Mouse (Mus musculus) hindbrain, embryonic 10.5 days (tissue): ENCODE measurements at regions not wholly inside any gene's neighbourhood (a gene's known extent, or its start where the extent isn't known, plus 50 kb on each side); places are given as distances from the start of the nearest gene placed in this dataset.
A peak's percentile ranks its signal among the peaks of the same experiment; 100 is the strongest.
"Not testable (repeated sequence)": the region's sequence is repeated elsewhere in the genome, so short reads cannot be mapped to it uniquely, and the experiment has no call there.

Source experiments
- DNase-seq: peaks from one replicate; pipeline ENCODE4 v3.0.0-alpha.2; 2017; ENCODE audit warnings: low spot score
- H3K27ac ChIP-seq: fragments of 300-500 bp; sonication (generic); 2 replicates; pipeline ENCODE4 v1.5.1; 2016; ENCODE audit warnings: mild to moderate bottlenecking, moderate library complexity
- H3K27me3 ChIP-seq: fragments of 300-500 bp; sonication (generic); 2 replicates; pipeline ENCODE4 v1.6.1; 2016; ENCODE audit warnings: mild to moderate bottlenecking; ENCODE audit not compliant: poor library complexity, insufficient read depth, severe bottlenecking
- H3K36me3 ChIP-seq: fragments of 300-500 bp; sonication (generic); 2 replicates; pipeline ENCODE4 v1.6.1; 2016; ENCODE audit warnings: mild to moderate bottlenecking, moderate library complexity
- H3K4me1 ChIP-seq: fragments of 300-500 bp; sonication (generic); replicated peaks from 2 replicates; pipeline ENCODE4 v1.6.1; 2016; ENCODE audit warnings: mild to moderate bottlenecking
- H3K4me3 ChIP-seq: fragments of 300-500 bp; sonication (generic); 2 replicates; pipeline ENCODE4 v1.5.1; 2016; ENCODE audit warnings: mild to moderate bottlenecking, moderate library complexity
- H3K9me3 ChIP-seq: fragments of 300-500 bp; sonication (generic); 2 replicates; pipeline ENCODE4 v1.6.1; 2016; ENCODE audit warnings: mild to moderate bottlenecking, moderate library complexity
- WGBS: fragments of 180-500 bp; shearing (Covaris S2); methylation state at CpG from one replicate; pipeline ENCODE4 v1.1.7; 2016; 5-methylcytosine and 5-hydroxymethylcytosine counted together

DNA sequence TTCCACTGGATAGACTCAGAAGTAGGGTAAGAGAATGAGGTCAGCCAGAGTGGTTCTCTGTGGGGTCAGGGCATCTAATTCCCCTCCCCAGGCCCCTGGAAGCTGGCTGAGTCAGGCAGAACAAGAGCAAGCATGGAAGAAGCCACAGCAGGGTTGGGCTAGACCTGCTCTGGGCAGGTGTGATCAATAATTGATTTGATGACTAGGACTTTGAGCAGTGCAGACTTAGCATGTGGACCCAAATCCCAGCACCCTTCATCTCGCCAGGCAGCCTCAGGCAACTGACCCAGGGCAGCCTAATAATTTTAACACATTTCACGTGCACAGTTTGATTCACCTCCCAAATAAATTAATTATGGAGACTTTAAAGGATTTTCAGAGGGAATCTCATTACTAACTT lies 67.2 kb downstream of the Qdpr start:
- DNase-seq = no peak
- H3K36me3 ChIP-seq = no peaks in the 10 kb centered on the region
- 81% methylated on average over 2 of the region's 2 CpGs for WGBS

DNA sequence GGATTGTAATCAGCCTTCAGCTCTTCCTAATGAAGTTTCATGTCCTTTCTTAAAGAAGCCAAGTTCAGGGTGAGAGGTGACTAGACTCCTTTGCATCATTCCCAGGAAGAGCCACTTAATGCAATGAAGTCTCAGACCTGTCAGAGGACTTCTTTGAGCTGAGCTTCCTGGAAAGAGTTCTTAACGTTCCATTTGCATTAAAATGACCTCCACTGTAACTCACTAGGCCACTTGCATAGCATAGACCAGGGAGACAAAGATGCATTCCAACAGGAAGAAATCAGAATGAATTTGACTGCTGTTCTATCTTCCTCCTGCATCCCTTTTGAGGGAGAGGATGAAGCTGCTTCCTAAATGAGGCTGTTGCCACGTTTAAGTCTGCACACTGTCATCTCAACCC lies 71.5 kb downstream of the Qdpr start:
- Histone ChIP-seq H3K27ac (no peak overlapping the region), H3K4me1 (no peaks in the 10 kb centered on the region), H3K36me3 (no peaks in the 10 kb centered on the region), H3K4me3 (no peak overlapping the region), H3K27me3 (no peaks in the 10 kb centered on the region), H3K9me3 (no peaks in the 10 kb centered on the region)
- no peak for DNase-seq
- 15% methylated on average over 2 of the region's 2 CpGs for WGBS

More for the DNA sequence above, 67.2 kb downstream of the Qdpr start:
- Histone ChIP-seq H3K9me3 (no peaks in the 10 kb centered on the region), H3K4me3 (no peak overlapping the region), H3K4me1 (no peaks in the 10 kb centered on the region), H3K27me3 (no peaks in the 10 kb centered on the region), H3K27ac (no peak overlapping the region)

DNA sequence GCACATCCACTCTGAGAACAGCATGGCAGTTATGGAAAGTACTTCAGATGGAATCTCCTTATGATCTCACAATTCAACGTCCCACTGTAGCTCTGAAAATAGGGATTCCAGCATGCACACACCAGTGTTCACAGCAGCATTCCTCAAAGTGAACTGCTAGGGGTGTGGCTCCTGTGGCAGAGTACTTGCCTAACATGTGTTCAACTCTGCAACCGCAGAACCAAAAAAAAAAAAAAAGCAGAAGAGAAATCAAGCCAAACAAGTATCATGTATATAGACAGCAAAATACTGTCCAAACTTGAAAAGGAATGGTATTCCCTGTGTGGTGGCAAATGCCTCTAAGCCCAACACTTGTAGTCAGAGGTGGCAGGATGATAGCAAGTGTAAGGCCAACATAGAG lies 77.0 kb downstream of the Qdpr start:
- H3K27me3 ChIP-seq = no peaks in the 10 kb centered on the region
- no peak overlapping the region for H3K4me3 ChIP-seq
- no peaks in the 10 kb centered on the region for H3K36me3 ChIP-seq
- no peaks in the 10 kb centered on the region for H3K9me3 ChIP-seq
- no peak for DNase-seq
- 86% methylated on average over 2 of the region's 2 CpGs for WGBS
- H3K27ac ChIP-seq = no peak overlapping the region
- H3K4me1 ChIP-seq = no peaks in the 10 kb centered on the region

DNA sequence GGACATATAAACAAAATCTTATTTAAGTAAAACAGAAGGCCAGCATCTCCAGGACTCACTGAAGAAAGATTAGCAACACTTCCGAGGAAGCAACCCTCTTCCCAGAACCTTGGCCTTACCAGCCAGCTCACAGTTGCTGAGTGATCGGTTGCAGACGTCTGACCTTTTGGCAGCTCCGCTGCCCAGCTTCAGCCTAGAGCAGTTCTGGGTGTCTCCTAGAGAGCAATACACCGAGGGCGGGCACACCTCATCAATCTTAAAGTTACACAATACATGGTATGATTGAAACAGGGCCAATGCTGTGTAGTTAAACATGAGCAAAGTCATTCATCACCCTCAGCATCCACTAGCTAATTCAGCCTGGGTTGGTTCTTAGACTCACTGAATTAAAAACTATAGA lies 81.6 kb downstream of the Qdpr start:
- H3K27ac ChIP-seq = no peak overlapping the region
- H3K27me3 ChIP-seq = no peaks in the 10 kb centered on the region
- DNase-seq = peak; percentile 10
- H3K9me3 ChIP-seq = no peaks in the 10 kb centered on the region
- H3K36me3 ChIP-seq = no peaks in the 10 kb centered on the region
- H3K4me1 ChIP-seq = no peaks in the 10 kb centered on the region
- 68% methylated on average over 6 of the region's 6 CpGs for WGBS
- no peak overlapping the region for H3K4me3 ChIP-seq

DNA sequence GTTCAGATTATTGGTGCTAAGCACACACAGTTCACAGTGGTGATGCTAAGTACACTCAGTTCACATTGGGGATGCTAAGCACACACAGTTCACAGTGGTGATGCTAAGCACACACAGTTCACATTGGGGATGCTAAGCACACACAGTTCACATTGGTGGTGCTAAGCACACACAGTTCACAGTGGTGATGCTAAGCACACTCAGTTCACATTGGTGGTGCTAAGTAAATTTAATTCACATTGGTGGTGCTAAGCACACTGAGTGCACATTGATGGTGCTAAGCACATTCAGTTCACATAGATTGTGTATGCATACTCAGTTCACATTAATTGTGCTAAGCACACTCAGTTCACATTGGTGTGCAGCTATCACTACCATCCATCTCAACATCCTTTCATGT lies 89.8 kb downstream of the Qdpr start:
- Histone ChIP-seq H3K9me3 (no peaks in the 10 kb centered on the region), H3K36me3 (no peaks in the 10 kb centered on the region), H3K4me3 (no peak overlapping the region), H3K4me1 (no peaks in the 10 kb centered on the region), H3K27ac (no peak overlapping the region), H3K27me3 (no peaks in the 10 kb centered on the region)
- no peak for DNase-seq

DNA sequence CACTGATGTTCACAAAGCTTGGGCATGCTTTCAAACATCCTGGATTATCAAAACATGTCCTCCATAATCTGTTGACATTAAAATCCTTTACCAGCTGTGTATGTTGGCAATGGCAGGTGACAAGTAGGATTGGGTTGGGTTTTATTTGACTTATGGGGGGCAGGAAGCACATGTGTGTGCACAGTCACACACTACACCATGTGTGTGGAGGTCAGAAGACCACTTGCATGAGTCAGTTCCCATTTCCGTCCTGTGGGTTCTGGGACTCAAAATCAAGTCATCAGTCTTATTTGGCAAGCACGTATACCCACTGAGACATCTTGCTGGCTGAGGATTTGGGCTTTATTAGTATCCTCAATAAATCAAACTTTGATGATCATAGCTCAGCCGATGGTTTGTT lies 109.6 kb downstream of the Qdpr start:
- WGBS = 88% methylated on average over 3 of the region's 3 CpGs
- Histone ChIP-seq H3K27ac (no peak overlapping the region), H3K36me3 (no peaks in the 10 kb centered on the region), H3K27me3 (no peaks in the 10 kb centered on the region), H3K4me1 (no peaks in the 10 kb centered on the region), H3K4me3 (no peak overlapping the region), H3K9me3 (no peaks in the 10 kb centered on the region)
- DNase-seq = no peak

DNA sequence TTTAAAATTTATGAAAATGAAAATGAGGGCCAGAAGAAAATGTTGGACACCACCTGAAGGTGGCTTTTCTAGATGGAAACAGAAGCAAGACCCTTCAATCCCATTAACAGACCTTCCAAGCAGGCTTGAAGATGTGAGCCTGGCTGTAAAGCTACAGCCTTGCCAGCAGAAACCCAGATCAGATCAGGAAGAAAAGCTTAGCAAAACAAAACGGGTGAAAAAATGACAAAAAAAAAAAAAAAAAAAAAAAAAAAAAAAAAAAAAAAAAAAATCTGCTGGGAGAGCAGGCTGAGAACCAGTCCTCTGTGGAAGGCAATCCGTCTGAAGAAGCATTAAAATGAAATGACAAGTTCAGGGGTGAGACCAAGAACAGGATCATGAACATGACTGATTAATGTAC lies 113.2 kb downstream of the Qdpr start:
- Histone ChIP-seq H3K9me3 (no peaks in the 10 kb centered on the region), H3K36me3 (no peaks in the 10 kb centered on the region), H3K27me3 (no peaks in the 10 kb centered on the region), H3K4me1 (no peaks in the 10 kb centered on the region), H3K4me3 (no peak overlapping the region), H3K27ac (no peak overlapping the region)
- WGBS = 64% methylated on average over 2 of the region's 2 CpGs
- no peak for DNase-seq

DNA sequence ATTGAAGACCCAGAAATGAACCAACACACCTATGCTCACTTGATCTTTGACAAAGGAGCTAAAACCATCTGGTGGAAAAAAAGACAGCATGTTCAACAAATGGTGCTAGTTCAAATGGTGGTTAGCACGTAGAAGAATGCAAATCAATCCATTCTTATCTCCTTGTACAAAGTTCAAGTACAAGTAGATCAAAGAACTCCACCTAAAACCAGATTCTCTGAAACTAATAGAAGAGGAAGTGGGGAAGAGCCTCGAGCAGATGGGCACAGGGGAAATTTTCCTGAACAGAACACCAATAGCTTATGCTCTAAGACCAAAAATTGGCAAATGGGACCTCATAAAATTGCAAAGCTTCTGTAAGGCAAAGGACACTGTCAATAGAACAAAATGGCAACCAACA lies 125.6 kb downstream of the Qdpr start:
- H3K9me3 ChIP-seq, DNase-seq, H3K27me3 ChIP-seq, H3K4me1 ChIP-seq, H3K4me3 ChIP-seq, H3K27ac ChIP-seq, H3K36me3 ChIP-seq: not testable (repeated sequence)
- WGBS = 76% methylated on average over 2 of the region's 2 CpGs

DNA sequence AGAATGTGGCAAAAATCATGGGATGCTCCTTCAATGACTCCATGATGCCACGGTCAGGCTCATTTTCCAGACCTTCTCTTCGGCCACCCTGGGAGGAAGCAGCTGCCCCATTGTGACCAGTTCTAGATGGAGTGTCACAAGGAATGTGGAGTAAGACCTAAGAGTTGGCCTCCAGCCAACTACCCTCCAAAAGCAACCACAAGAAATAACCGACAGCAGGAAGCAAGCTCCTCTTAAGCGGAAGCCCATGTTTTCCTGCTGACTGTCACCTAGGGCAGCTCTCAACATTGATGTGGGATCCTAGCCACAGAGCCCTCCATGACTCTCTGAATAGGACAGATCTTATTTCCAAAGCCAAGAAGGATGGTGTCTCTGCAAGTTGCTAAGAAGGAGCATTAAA lies 126.5 kb downstream of the Qdpr start:
- Histone ChIP-seq H3K9me3 (no peaks in the 10 kb centered on the region), H3K36me3 (no peaks in the 10 kb centered on the region), H3K27ac (no peak overlapping the region), H3K4me1 (no peaks in the 10 kb centered on the region), H3K27me3 (no peaks in the 10 kb centered on the region), H3K4me3 (no peak overlapping the region)
- WGBS = 89% methylated on average over 4 of the region's 4 CpGs
- DNase-seq = no peak

DNA sequence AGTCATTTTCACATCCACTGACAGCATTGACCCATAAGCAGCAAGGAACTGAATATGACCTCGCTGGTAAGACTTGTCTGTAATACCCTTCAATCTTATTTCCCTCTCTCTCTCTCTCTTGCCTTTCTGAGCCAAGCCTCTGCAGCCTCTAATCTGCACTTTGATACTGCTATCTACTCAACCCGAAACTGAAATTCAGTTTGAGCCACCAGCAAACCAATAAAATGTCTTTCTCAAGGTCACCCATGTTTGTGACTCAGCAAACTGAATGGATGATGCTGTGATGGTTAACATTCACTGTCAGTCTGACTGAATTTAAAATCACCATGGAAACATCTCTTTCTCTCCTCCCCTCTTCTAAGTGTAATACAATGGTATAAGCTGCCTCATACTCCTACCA lies 132.0 kb downstream of the Qdpr start:
- Histone ChIP-seq H3K27ac (no peak overlapping the region), H3K9me3 (no peaks in the 10 kb centered on the region), H3K36me3 (no peaks in the 10 kb centered on the region), H3K4me3 (no peak overlapping the region), H3K27me3 (no peaks in the 10 kb centered on the region), H3K4me1 (no peaks in the 10 kb centered on the region)
- 86% methylated on average over 2 of the region's 2 CpGs for WGBS
- DNase-seq = no peak

DNA sequence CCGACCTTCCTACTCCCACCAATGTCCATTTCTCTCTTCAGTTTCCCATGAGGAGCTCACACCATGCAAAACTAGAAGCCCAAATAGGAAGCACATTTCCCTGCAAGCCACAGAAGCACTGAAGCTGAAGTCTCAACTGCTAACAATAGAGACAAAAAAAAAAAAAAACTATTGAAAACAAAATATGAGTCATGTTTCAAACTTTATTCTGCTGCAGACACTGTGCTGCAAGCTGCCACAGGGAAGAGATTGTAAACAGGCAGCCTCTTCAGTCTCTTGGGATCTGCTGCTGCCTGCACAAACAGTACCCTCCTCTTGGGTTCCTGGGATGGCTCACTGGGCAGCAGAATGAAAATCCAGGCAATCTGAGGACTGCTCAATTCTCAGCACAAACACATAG lies 148.9 kb downstream of the Qdpr start:
- H3K4me1 ChIP-seq = no peaks in the 10 kb centered on the region
- H3K27me3 ChIP-seq = no peaks in the 10 kb centered on the region
- no peaks in the 10 kb centered on the region for H3K9me3 ChIP-seq
- no peak overlapping the region for H3K4me3 ChIP-seq
- H3K36me3 ChIP-seq = no peaks in the 10 kb centered on the region
- WGBS = 73% methylated on average over 1 of the region's 1 CpGs
- no peak for DNase-seq
- H3K27ac ChIP-seq = no peak overlapping the region

DNA sequence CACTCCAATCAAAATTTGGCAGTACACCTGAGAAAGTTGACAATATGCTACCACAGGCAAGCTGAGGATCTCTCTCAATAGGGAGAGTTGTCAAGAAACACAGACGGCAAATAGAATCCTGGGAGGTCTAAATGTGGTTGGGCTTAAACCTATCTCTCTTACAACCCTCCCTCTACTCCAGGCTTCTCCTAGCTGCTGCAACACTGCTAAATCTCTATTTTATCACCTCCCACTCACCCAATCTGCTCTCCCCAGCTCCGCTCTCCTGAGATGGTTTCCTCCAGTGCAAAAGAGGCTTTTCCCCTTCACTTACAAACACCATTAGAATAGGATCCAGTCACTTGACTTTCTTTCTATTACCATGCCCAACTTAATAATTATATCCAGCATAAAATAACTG lies 151.2 kb downstream of the Qdpr start:
- Histone ChIP-seq H3K4me3 (no peak overlapping the region), H3K27ac (no peak overlapping the region), H3K36me3 (no peaks in the 10 kb centered on the region), H3K4me1 (no peaks in the 10 kb centered on the region), H3K9me3 (no peaks in the 10 kb centered on the region), H3K27me3 (no peaks in the 10 kb centered on the region)
- no peak for DNase-seq
- WGBS = 79% methylated on average over 2 of the region's 2 CpGs

DNA sequence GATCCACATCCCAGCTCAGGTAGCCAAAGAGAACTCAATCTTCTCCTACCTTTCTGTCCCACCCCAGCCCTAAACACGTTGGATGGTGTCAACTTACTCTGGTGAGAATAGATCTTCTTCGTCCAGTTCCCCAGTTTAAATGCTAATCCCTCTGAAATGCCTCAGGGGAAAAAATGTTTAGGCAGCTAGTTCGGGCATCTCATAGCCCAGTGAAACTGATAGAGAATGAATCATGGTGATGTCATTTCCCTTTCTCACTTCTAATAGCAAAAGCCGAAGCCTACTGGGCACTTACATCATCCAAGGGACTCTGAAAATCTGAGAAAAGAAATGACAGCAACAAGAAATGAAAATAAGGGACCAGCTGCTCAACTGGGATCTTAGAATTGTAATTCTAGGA lies 154.9 kb downstream of the Qdpr start:
- H3K4me3 ChIP-seq = no peak overlapping the region
- no peaks in the 10 kb centered on the region for H3K9me3 ChIP-seq
- DNase-seq = no peak
- no peaks in the 10 kb centered on the region for H3K36me3 ChIP-seq
- H3K27ac ChIP-seq = no peak overlapping the region
- H3K4me1 ChIP-seq = no peaks in the 10 kb centered on the region
- 65% methylated on average over 4 of the region's 4 CpGs for WGBS
- H3K27me3 ChIP-seq = no peaks in the 10 kb centered on the region

DNA sequence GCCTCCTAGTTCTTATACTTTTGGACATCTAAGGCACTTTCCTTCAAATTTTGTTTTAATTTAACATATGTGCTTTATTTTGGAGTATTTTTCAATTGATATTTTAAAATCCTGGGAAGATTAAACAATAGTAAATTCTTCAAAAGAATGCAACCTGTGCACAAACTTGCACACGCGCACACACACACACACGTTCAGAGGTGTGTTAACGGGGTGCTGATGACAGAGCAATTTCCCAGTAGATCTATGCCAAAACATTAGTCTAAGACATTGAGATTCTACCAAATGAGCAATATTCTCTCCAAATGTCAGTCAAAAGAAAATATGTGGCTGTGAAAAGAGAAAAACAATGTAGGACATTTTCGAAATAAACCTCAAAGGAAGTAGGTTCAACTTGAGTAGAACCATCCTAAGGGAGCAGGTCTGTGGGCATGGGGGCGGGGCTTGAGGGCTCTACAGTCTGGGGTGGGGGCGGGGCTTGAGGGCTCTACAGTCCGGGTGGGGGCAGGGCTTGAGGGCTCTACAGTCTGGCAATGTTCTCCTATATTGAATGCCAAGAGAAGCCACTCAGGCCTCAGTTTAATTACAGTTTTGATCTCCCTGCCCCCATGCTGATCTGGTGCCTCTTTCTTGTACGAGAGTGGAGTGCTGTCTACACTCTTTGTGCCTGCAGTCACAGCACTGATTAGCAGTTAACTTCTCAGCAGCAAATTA lies 157.0 kb downstream of the Qdpr start:
- no peaks in the 10 kb centered on the region for H3K27me3 ChIP-seq
- H3K4me1 ChIP-seq = no peaks in the 10 kb centered on the region
- no peak overlapping the region for H3K27ac ChIP-seq
- no peak overlapping the region for H3K4me3 ChIP-seq
- no peak for DNase-seq
- H3K36me3 ChIP-seq = no peaks in the 10 kb centered on the region
- H3K9me3 ChIP-seq = no peaks in the 10 kb centered on the region
- 77% methylated on average over 9 of the region's 9 CpGs for WGBS
